Mouse (Mus musculus): ENCODE measurements at regions not wholly inside any gene's neighbourhood (a gene's known extent, or its start where the extent isn't known, plus 50 kb on each side); places are given as distances from the start of the nearest gene placed in this dataset.

DNA sequence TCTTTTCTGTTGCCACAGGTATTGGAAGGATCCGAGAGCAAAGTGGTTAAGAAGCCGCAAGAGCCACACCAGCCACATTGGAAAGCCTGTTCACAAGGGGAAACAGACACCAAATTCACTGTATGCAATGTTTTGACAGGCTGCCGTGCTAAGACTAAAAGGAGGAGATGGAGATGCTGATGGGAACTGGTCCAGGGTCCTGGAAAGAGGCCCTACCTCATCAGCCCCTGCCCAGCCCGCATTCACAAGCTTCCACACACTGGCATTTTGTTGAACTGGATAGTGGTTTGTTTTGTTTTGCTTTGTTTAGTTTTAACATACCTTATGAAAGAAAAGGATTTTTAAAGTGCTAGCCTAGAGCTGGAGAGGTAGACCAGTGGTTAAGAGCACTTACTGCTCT lies 51.3 kb upstream of the Col5a1 start:
- ATAC-seq, result no peak
- no peak overlapping the region for H3K4me2 ChIP-seq (replicated peaks; ENCODE audit: low read depth)
- TF ChIP-seq CTCF (IDR thresholded peaks at IDR 0.05; ENCODE audit: low read depth), result no peak
- no peaks in the 10 kb centered on the region for H3K4me1 ChIP-seq (replicated peaks; ENCODE audit: control insufficient read depth, insufficient read depth, low read length)
- no peak overlapping the region for H3K27ac ChIP-seq (ENCODE audit: low read depth, low read length)
- no peaks in the 10 kb centered on the region for H3K36me3 ChIP-seq (ENCODE audit: control insufficient read depth, insufficient read depth)
- 78% methylated on average over 4 of the region's 4 CpGs for WGBS
- no peaks in the 10 kb centered on the region for H3K27me3 ChIP-seq (replicated peaks; ENCODE audit: control insufficient read depth, insufficient read depth, low read length)
- no peak overlapping the region for H3K9ac ChIP-seq (ENCODE audit: low read depth, low read length)
- H3K4me3 ChIP-seq (ENCODE audit: low read depth, low read length), result no peak overlapping the region
- H3K9me3 ChIP-seq (ENCODE audit: control insufficient read depth), result no peaks in the 10 kb centered on the region

DNA sequence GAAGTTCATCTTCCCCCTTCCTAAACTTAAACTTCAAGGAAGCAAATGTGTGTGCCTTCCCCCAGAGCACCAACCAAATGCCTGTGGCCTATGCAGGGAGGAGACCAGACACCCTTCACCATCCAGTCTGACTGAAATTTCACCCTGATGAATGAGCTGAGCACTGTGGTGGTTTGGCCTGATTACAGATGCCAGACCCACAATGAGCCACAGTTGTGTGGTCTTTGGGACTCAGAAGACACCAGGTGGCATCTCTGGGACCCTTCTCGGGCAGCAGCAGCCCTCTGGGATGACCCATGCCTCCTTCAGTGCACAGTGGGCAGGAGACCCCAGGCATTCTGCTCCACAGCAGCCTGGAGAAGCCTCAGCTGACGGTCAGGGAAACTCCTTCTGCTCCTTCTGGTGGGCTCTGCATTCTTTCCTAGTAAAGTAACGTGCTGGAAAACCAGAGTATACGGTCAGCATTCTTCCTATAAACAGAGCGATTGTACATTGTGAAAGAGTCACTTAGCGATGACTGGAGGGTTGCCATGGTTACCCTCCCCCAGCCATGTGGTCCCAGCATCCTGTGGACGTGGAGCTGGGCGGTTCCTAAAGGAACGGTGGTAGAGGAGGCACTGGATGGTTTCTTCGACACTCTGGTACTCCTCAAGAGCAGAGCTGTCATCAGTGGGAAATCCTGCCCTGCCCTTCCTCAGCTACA lies 50.3 kb upstream of the Col5a1 start:
- peak; percentile 38 for ATAC-seq
- no peaks in the 10 kb centered on the region for H3K27me3 ChIP-seq (replicated peaks; ENCODE audit: control insufficient read depth, insufficient read depth, low read length)
- no peaks in the 10 kb centered on the region for H3K4me1 ChIP-seq (replicated peaks; ENCODE audit: control insufficient read depth, insufficient read depth, low read length)
- peak; percentile 3; the same call in 1 of the 2 replicates for TF ChIP-seq CTCF (IDR thresholded peaks at IDR 0.05; ENCODE audit: low read depth)
- 45% methylated on average over 10 of the region's 10 CpGs for WGBS
- H3K4me3 ChIP-seq (ENCODE audit: low read depth, low read length), result no peak overlapping the region
- H3K36me3 ChIP-seq (ENCODE audit: control insufficient read depth, insufficient read depth), result no peaks in the 10 kb centered on the region
- H3K9ac ChIP-seq (ENCODE audit: low read depth, low read length), result no peak overlapping the region
- H3K9me3 ChIP-seq (ENCODE audit: control insufficient read depth), result no peaks in the 10 kb centered on the region
- H3K27ac ChIP-seq (ENCODE audit: low read depth, low read length), result peak overlapping the region; percentile 77
- no peak overlapping the region for H3K4me2 ChIP-seq (replicated peaks; ENCODE audit: low read depth)

Data from intestine, postnatal 0 days (tissue).